Mouse (Mus musculus): ENCODE results near the gene Cd82. TPM values are rescaled to one million over a fixed set of nuclear protein-coding genes. Genes with fewer than 3 reads are reported as not detected.

Cd82 gene
- total and polyA plus RNA-seq, 2 experiments from 2014 or later, result 12.4 to 21.8 TPM

GRCm38 (mm10) chr2:93501303-93501702, 38.4 kb upstream of the Cd82 start:
- DNase-seq (ENCODE audit: low spot score), result no peak
- H3K27ac ChIP-seq, result no peak overlapping the region
- no peaks in the 10 kb centered on the region for H3K36me3 ChIP-seq (ENCODE audit: insufficient read depth, low read length)
- no peak overlapping the region for H3K9ac ChIP-seq (replicated peaks; ENCODE audit: low read length)
- 72% methylated on average over 10 of the region's 10 CpGs for WGBS
- no peak overlapping the region for H3K4me2 ChIP-seq (ENCODE audit: low read depth, low read length)
- H3K4me1 ChIP-seq (ENCODE audit: insufficient read depth, low read length), result no peaks in the 10 kb centered on the region
- no peak for ATAC-seq
- no peak overlapping the region for H3K4me3 ChIP-seq (ENCODE audit: low read length)
- no peak for TF ChIP-seq CTCF (IDR thresholded peaks at IDR 0.05; ENCODE audit: low read depth)
- H3K9me3 ChIP-seq (ENCODE audit: low read length), result no peaks in the 10 kb centered on the region
- no peaks in the 10 kb centered on the region for H3K27me3 ChIP-seq (ENCODE audit: insufficient read depth, low read length)

GRCm38 (mm10) chr2:93497221-93497620, 34.3 kb upstream of the Cd82 start:
- no peak for TF ChIP-seq CTCF (IDR thresholded peaks at IDR 0.05; ENCODE audit: low read depth)
- H3K27me3 ChIP-seq (ENCODE audit: insufficient read depth, low read length), result no peaks in the 10 kb centered on the region
- no peak overlapping the region for H3K4me2 ChIP-seq (ENCODE audit: low read depth, low read length)
- no peak overlapping the region for H3K27ac ChIP-seq
- ATAC-seq (no peak), DNase-seq (ENCODE audit: low spot score) (no peak)
- no peaks in the 10 kb centered on the region for H3K4me1 ChIP-seq (ENCODE audit: insufficient read depth, low read length)
- H3K36me3 ChIP-seq (ENCODE audit: insufficient read depth, low read length), result no peaks in the 10 kb centered on the region
- WGBS, result 86% methylated on average over 5 of the region's 5 CpGs
- H3K4me3 ChIP-seq (ENCODE audit: low read length), result no peak overlapping the region
- H3K9me3 ChIP-seq (ENCODE audit: low read length), result no peaks in the 10 kb centered on the region
- H3K9ac ChIP-seq (replicated peaks; ENCODE audit: low read length), result no peak overlapping the region

- 54% methylated on average over 3 of the region's 3 CpGs for WGBS
- peak; percentile 66; the same call in 1 of the 2 replicates for ATAC-seq
Observed at GRCm38 (mm10) chr2:93495170-93495569, 32.2 kb upstream of the Cd82 start.

GRCm38 (mm10) chr2:93493541-93493940, 30.6 kb upstream of the Cd82 start:
- TF ChIP-seq CTCF (IDR thresholded peaks at IDR 0.05; ENCODE audit: low read depth), result no peak

More at GRCm38 (mm10) chr2:93495170-93495569, 32.2 kb upstream of the Cd82 start:
- no peak for TF ChIP-seq CTCF (IDR thresholded peaks at IDR 0.05; ENCODE audit: low read depth)
- no peaks in the 10 kb centered on the region for H3K9me3 ChIP-seq (ENCODE audit: low read length)
- H3K9ac ChIP-seq (replicated peaks; ENCODE audit: low read length), result no peak overlapping the region
- H3K4me1 ChIP-seq (ENCODE audit: insufficient read depth, low read length), result no peaks in the 10 kb centered on the region
- peak; percentile 57 for DNase-seq (ENCODE audit: low spot score)
- no peak overlapping the region for H3K4me3 ChIP-seq (ENCODE audit: low read length)
- no peak overlapping the region for H3K27ac ChIP-seq
- H3K36me3 ChIP-seq (ENCODE audit: insufficient read depth, low read length), result no peaks in the 10 kb centered on the region
- no peaks in the 10 kb centered on the region for H3K27me3 ChIP-seq (ENCODE audit: insufficient read depth, low read length)
- H3K4me2 ChIP-seq (ENCODE audit: low read depth, low read length), result no peak overlapping the region

GRCm38 (mm10) chr2:93490516-93490915, 27.6 kb upstream of the Cd82 start:
- H3K4me1 ChIP-seq (ENCODE audit: insufficient read depth, low read length), result no peaks in the 10 kb centered on the region
- H3K27me3 ChIP-seq (ENCODE audit: insufficient read depth, low read length), result peaks cover 4% of the 10 kb centered on the region; the same call in 1 of the 2 replicates
- H3K9ac ChIP-seq (replicated peaks; ENCODE audit: low read length), result no peak overlapping the region
- WGBS, result 93% methylated on average over 2 of the region's 2 CpGs
- DNase-seq (ENCODE audit: low spot score) (no peak), ATAC-seq (no peak)
- no peak overlapping the region for H3K4me3 ChIP-seq (ENCODE audit: low read length)
- no peak for TF ChIP-seq CTCF (IDR thresholded peaks at IDR 0.05; ENCODE audit: low read depth)
- no peaks in the 10 kb centered on the region for H3K9me3 ChIP-seq (ENCODE audit: low read length)
- no peak overlapping the region for H3K4me2 ChIP-seq (ENCODE audit: low read depth, low read length)
- H3K36me3 ChIP-seq (ENCODE audit: insufficient read depth, low read length), result no peaks in the 10 kb centered on the region
- H3K27ac ChIP-seq, result no peak overlapping the region

More at GRCm38 (mm10) chr2:93493541-93493940, 30.6 kb upstream of the Cd82 start:
- ATAC-seq (no peak), DNase-seq (ENCODE audit: low spot score) (no peak)
- Histone ChIP-seq H3K4me3 (ENCODE audit: low read length) (no peak overlapping the region), H3K36me3 (ENCODE audit: insufficient read depth, low read length) (no peaks in the 10 kb centered on the region), H3K4me1 (ENCODE audit: insufficient read depth, low read length) (no peaks in the 10 kb centered on the region), H3K9ac (replicated peaks; ENCODE audit: low read length) (no peak overlapping the region), H3K27me3 (ENCODE audit: insufficient read depth, low read length) (no peaks in the 10 kb centered on the region), H3K4me2 (ENCODE audit: low read depth, low read length) (no peak overlapping the region), H3K27ac (no peak overlapping the region), H3K9me3 (ENCODE audit: low read length) (no peaks in the 10 kb centered on the region)
- WGBS, result 76% methylated on average over 3 of the region's 3 CpGs

GRCm38 (mm10) chr2:93488911-93489587, 26.1 kb upstream of the Cd82 start:
- WGBS, result 37% methylated on average over 19 of the region's 19 CpGs
- H3K27ac ChIP-seq, result no peak overlapping the region

GRCm38 (mm10) chr2:93485459-93485858, 22.5 kb upstream of the Cd82 start:
- no peaks in the 10 kb centered on the region for H3K36me3 ChIP-seq (ENCODE audit: insufficient read depth, low read length)
- no peak overlapping the region for H3K4me2 ChIP-seq (ENCODE audit: low read depth, low read length)
- WGBS, result 29% methylated on average over 9 of the region's 9 CpGs
- no peaks in the 10 kb centered on the region for H3K4me1 ChIP-seq (ENCODE audit: insufficient read depth, low read length)
- H3K27me3 ChIP-seq (ENCODE audit: insufficient read depth, low read length), result peaks cover 4% of the 10 kb centered on the region; the same call in 1 of the 2 replicates
- TF ChIP-seq CTCF (IDR thresholded peaks at IDR 0.05; ENCODE audit: low read depth), result no peak
- H3K4me3 ChIP-seq (ENCODE audit: low read length), result no peak overlapping the region
- ATAC-seq, result no peak
- H3K9ac ChIP-seq (replicated peaks; ENCODE audit: low read length), result no peak overlapping the region
- DNase-seq (ENCODE audit: low spot score), result no peak
- H3K9me3 ChIP-seq (ENCODE audit: low read length), result no peaks in the 10 kb centered on the region
- no peak overlapping the region for H3K27ac ChIP-seq

More at GRCm38 (mm10) chr2:93488911-93489587, 26.1 kb upstream of the Cd82 start:
- H3K9ac ChIP-seq (replicated peaks; ENCODE audit: low read length), result no peak overlapping the region
- H3K27me3 ChIP-seq (ENCODE audit: insufficient read depth, low read length), result peaks cover 4% of the 10 kb centered on the region; the same call in 1 of the 2 replicates
- DNase-seq (ENCODE audit: low spot score) (peak; percentile 52), ATAC-seq (peak; percentile 55; the same call in 1 of the 2 replicates)
- TF ChIP-seq CTCF (IDR thresholded peaks at IDR 0.05; ENCODE audit: low read depth), result peak; percentile 46
- H3K4me3 ChIP-seq (ENCODE audit: low read length), result no peak overlapping the region
- H3K36me3 ChIP-seq (ENCODE audit: insufficient read depth, low read length), result no peaks in the 10 kb centered on the region
- H3K4me2 ChIP-seq (ENCODE audit: low read depth, low read length), result no peak overlapping the region
- no peaks in the 10 kb centered on the region for H3K4me1 ChIP-seq (ENCODE audit: insufficient read depth, low read length)
- H3K9me3 ChIP-seq (ENCODE audit: low read length), result no peaks in the 10 kb centered on the region

Data from hindbrain, postnatal 0 days (tissue).